Mouse (Mus musculus) CH12.LX (cell line): ENCODE measurements at regions not wholly inside any gene's neighbourhood (a gene's known extent, or its start where the extent isn't known, plus 50 kb on each side); places are given as distances from the start of the nearest gene placed in this dataset.

Experiments
- DNase-seq: peaks from one replicate; pipeline ENCODE4 v3.0.0-alpha.2; 2013; ENCODE audit errors: extremely low read depth
- H3K27ac ChIP-seq: 2 replicates; pipeline ENCODE4 v1.5.1; 2012; ENCODE audit warnings: low read depth, mild to moderate bottlenecking, control low read depth, moderate library complexity; ENCODE audit not compliant: insufficient read depth
- H3K27me3 ChIP-seq: replicated peaks from 2 replicates; pipeline ENCODE3; 2012; ENCODE audit warnings: inconsistent platforms
- H3K36me3 ChIP-seq, 2 experiments: replicated peaks in 1 of 2; 2 replicates each; pipeline versions ENCODE3 to v1.6.1; 2012; ENCODE audit warnings: inconsistent platforms in 1 of 2, low read length in 1 of 2, mild to moderate bottlenecking in 1 of 2, mixed read lengths in 1 of 2, moderate library complexity in 1 of 2; ENCODE audit not compliant: control insufficient read depth in 1 of 2, insufficient read depth in 1 of 2
- H3K4me1 ChIP-seq, 2 experiments: 2 replicates each; pipeline ENCODE4 v1.6.1; 2012; ENCODE audit warnings: inconsistent platforms in 1 of 2, moderate library complexity in 1 of 2; ENCODE audit not compliant: insufficient read depth in 2 of 2, control insufficient read depth in 1 of 2
- H3K4me2 ChIP-seq: 2 replicates; pipeline ENCODE4 v1.6.1; 2012; ENCODE audit warnings: low read depth, mild to moderate bottlenecking, control low read depth; ENCODE audit not compliant: poor library complexity, insufficient read depth, severe bottlenecking
- H3K4me3 ChIP-seq, 3 experiments: fragments of 150-350 bp in 1 of 3; sonication (generic) in 1 of 3; replicated peaks in 1 of 3; 2 replicates each; pipeline versions ENCODE3 to v1.5.1; 2011 to 2012; ENCODE audit warnings: low read depth in 2 of 3, low read length in 2 of 3, mild to moderate bottlenecking in 2 of 3, moderate library complexity in 2 of 3, control low read depth in 1 of 3, improper control_type of control experiment in 1 of 3, inconsistent platforms in 1 of 3, mixed read lengths in 1 of 3; ENCODE audit not compliant: poor library complexity in 1 of 3
- H3K79me2 ChIP-seq: replicated peaks from 2 replicates; pipeline ENCODE4 v1.6.1; 2012; ENCODE audit warnings: mild to moderate bottlenecking, moderate library complexity; ENCODE audit not compliant: control insufficient read depth, poor library complexity, insufficient read depth, severe bottlenecking; ENCODE audit errors: extremely low read depth
- H3K9ac ChIP-seq: 2 replicates; pipeline ENCODE4 v1.6.1; 2012; ENCODE audit warnings: low read depth, mild to moderate bottlenecking, control low read depth, moderate library complexity; ENCODE audit not compliant: insufficient read depth
- H3K9me3 ChIP-seq: replicated peaks from 2 replicates; pipeline ENCODE3; 2012; ENCODE audit warnings: low read length, inconsistent platforms, mixed read lengths
- BHLHE40 ChIP-seq: IDR thresholded peaks from 2 replicates; pipeline ENCODE4 v1.6.1; 2011; ENCODE audit warnings: mild to moderate bottlenecking, low read depth, low read length, improper control_type of control experiment
- CHD1 ChIP-seq: IDR thresholded peaks from 2 replicates; pipeline ENCODE4 v1.6.1; 2012; ENCODE audit warnings: low read depth, low read length, improper control_type of control experiment, inconsistent platforms
- CTCF ChIP-seq, 2 experiments: IDR thresholded peaks in 1 of 2; conservative IDR thresholded peaks in 1 of 2; 2 replicates each; pipeline ENCODE4 v1.5.1; 2011 to 2012; ENCODE audit warnings: low read depth in 2 of 2, low read length in 2 of 2, improper control_type of control experiment in 1 of 2, inconsistent platforms in 1 of 2, mild to moderate bottlenecking in 1 of 2, moderate library complexity in 1 of 2
- ELF1 ChIP-seq: IDR thresholded peaks from 2 replicates; pipeline ENCODE4 v1.6.1; 2014; ENCODE audit warnings: low read depth, mild to moderate bottlenecking, inconsistent platforms, low read length, improper control_type of control experiment
- EP300 ChIP-seq: IDR thresholded peaks from 2 replicates; pipeline ENCODE4 v1.6.1; 2011; ENCODE audit warnings: low read length, improper control_type of control experiment
- ETS1 ChIP-seq: conservative IDR thresholded peaks from 2 replicates; pipeline ENCODE4 v1.6.1; 2012; ENCODE audit warnings: low read depth, mild to moderate bottlenecking, inconsistent platforms, low read length, improper control_type of control experiment, moderate library complexity
- GABPA ChIP-seq: IDR thresholded peaks from 2 replicates; pipeline ENCODE4 v1.6.1; 2012; ENCODE audit warnings: low read depth, low read length, improper control_type of control experiment, inconsistent platforms; ENCODE audit not compliant: insufficient replicate concordance
- HCFC1 ChIP-seq: IDR thresholded peaks from 2 replicates; pipeline ENCODE4 v1.6.1; 2012; ENCODE audit warnings: low read depth, mild to moderate bottlenecking, inconsistent platforms, low read length, improper control_type of control experiment
- IRF4 ChIP-seq: IDR thresholded peaks from 2 replicates; pipeline ENCODE4 v1.6.1; 2014; ENCODE audit warnings: low read depth, mild to moderate bottlenecking, inconsistent platforms, low read length, improper control_type of control experiment
- JUN ChIP-seq: IDR thresholded peaks from 2 replicates; pipeline ENCODE4 v1.6.1; 2011; ENCODE audit warnings: low read depth, mild to moderate bottlenecking, low read length, improper control_type of control experiment, moderate library complexity; ENCODE audit not compliant: insufficient read depth
- MAFK ChIP-seq: IDR thresholded peaks from 2 replicates; pipeline ENCODE4 v1.6.1; 2011; ENCODE audit warnings: low read length, improper control_type of control experiment; ENCODE audit not compliant: insufficient replicate concordance
- MAX ChIP-seq: IDR thresholded peaks from 2 replicates; pipeline ENCODE4 v1.6.1; 2011; ENCODE audit warnings: low read length, improper control_type of control experiment
- MAZ ChIP-seq: IDR thresholded peaks from 2 replicates; pipeline ENCODE4 v1.6.1; 2012; ENCODE audit warnings: low read depth, mild to moderate bottlenecking, inconsistent platforms, low read length, improper control_type of control experiment, moderate library complexity
- MXI1 ChIP-seq: IDR thresholded peaks from 2 replicates; pipeline ENCODE4 v1.6.1; 2011; ENCODE audit warnings: mild to moderate bottlenecking, low read depth, low read length, improper control_type of control experiment
- NRF1 ChIP-seq: IDR thresholded peaks from 2 replicates; pipeline ENCODE4 v1.6.1; 2014; ENCODE audit warnings: low read depth, mild to moderate bottlenecking, inconsistent platforms, low read length, improper control_type of control experiment, moderate library complexity
- PAX5 ChIP-seq: IDR thresholded peaks from 2 replicates; pipeline ENCODE4 v1.6.1; 2012; ENCODE audit warnings: low read length, inconsistent platforms, mixed read lengths
- POLR2A ChIP-seq: IDR thresholded peaks from 2 replicates; pipeline ENCODE4 v1.6.1; 2011; ENCODE audit warnings: low read depth, mild to moderate bottlenecking, improper control_type of control experiment, low read length
- POLR2AphosphoS2 ChIP-seq: IDR thresholded peaks from 2 replicates; pipeline ENCODE4 v1.6.1; 2011; ENCODE audit warnings: low read depth, low read length, improper control_type of control experiment
- RAD21 ChIP-seq: IDR thresholded peaks from 2 replicates; pipeline ENCODE4 v1.6.1; 2011; ENCODE audit warnings: low read depth, mild to moderate bottlenecking, low read length, improper control_type of control experiment, moderate library complexity
- RCOR1 ChIP-seq: conservative IDR thresholded peaks from 2 replicates; pipeline ENCODE4 v1.6.1; 2012; ENCODE audit warnings: low read depth, mild to moderate bottlenecking, inconsistent platforms, low read length, improper control_type of control experiment
- SIN3A ChIP-seq: IDR thresholded peaks from 2 replicates; pipeline ENCODE4 v1.6.1; 2012; ENCODE audit warnings: low read length, improper control_type of control experiment, inconsistent platforms
- SMC3 ChIP-seq: IDR thresholded peaks from 2 replicates; pipeline ENCODE4 v1.6.1; 2011; ENCODE audit warnings: low read depth, low read length, improper control_type of control experiment
- TBP ChIP-seq: conservative IDR thresholded peaks from 2 replicates; pipeline ENCODE4 v1.6.1; 2011; ENCODE audit warnings: low read depth, low read length, improper control_type of control experiment
- USF2 ChIP-seq: conservative IDR thresholded peaks from 2 replicates; pipeline ENCODE4 v1.6.1; 2011; ENCODE audit warnings: low read depth, low read length, improper control_type of control experiment
- ZMIZ1 ChIP-seq: IDR thresholded peaks from 2 replicates; pipeline ENCODE4 v1.6.1; 2012; ENCODE audit warnings: low read depth, mild to moderate bottlenecking, inconsistent platforms, low read length, improper control_type of control experiment
- ZNF384 ChIP-seq: IDR thresholded peaks from 2 replicates; pipeline ENCODE4 v1.6.1; 2012; ENCODE audit warnings: low read depth, low read length, improper control_type of control experiment, inconsistent platforms
- dilution Hi-C: fragments of 300-500 bp; cut with MboI; formaldehyde crosslinking; loops from 2 replicates; pipeline ENCODE4 v1.14.3; 2020; ENCODE audit warnings: low sequenced_read_pairs; ENCODE audit not compliant: extremely low pct_unique_long_range_greater_than_20kb, extremely low pct_ligation_motif_present
- in situ Hi-C: fragments of 300-500 bp; cut with MboI; formaldehyde crosslinking; loops from 3 replicates; pipeline ENCODE4 v1.14.3; 2019; ENCODE audit warnings: low sequenced_read_pairs, low pct_ligation_motif_present, low pct_unique_long_range_greater_than_20kb, mixed read lengths

GRCm38 (mm10) chr14:46115950-46116349, 263.3 kb upstream of the Gm15217 start:
- no peak overlapping the region for H3K27ac ChIP-seq
- TF ChIP-seq BHLHE40: no peak
- no peak for TF ChIP-seq MAZ
- TF ChIP-seq TBP: no peak
- TF ChIP-seq PAX5: no peak
- no peak for TF ChIP-seq CTCF (conservative IDR thresholded peaks at IDR 0.05 in 1 of 2, IDR thresholded peaks at IDR 0.05 in 1 of 2; ENCODE audit: low read depth in 2 of 2, low read length in 2 of 2)
- no peak for TF ChIP-seq NRF1
- no peak for TF ChIP-seq SMC3
- TF ChIP-seq USF2: no peak
- TF ChIP-seq RAD21: no peak
- no peak for TF ChIP-seq EP300
- TF ChIP-seq MAFK: no peak
- TF ChIP-seq ZNF384: no peak
- TF ChIP-seq CHD1: no peak
- no peak for TF ChIP-seq JUN
- TF ChIP-seq GABPA: no peak
- TF ChIP-seq HCFC1: no peak
- no peak for TF ChIP-seq RCOR1
- dilution Hi-C loops: no loop called here
- H3K4me2 ChIP-seq: no peak overlapping the region
- in situ Hi-C loops: no loop called here
- H3K36me3 ChIP-seq: no peaks in the 10 kb centered on the region
- DNase-seq: no peak
- no peaks in the 10 kb centered on the region for H3K79me2 ChIP-seq
- no peak overlapping the region for H3K9ac ChIP-seq
- H3K9me3 ChIP-seq: no peaks in the 10 kb centered on the region
- no peaks in the 10 kb centered on the region for H3K27me3 ChIP-seq
- H3K4me3 ChIP-seq: no peak overlapping the region
- no peaks in the 10 kb centered on the region for H3K4me1 ChIP-seq

- no peak overlapping the region for H3K27ac ChIP-seq
- H3K4me1 ChIP-seq: no peaks in the 10 kb centered on the region
- no peaks in the 10 kb centered on the region for H3K36me3 ChIP-seq
- in situ Hi-C loops (no loop called here), dilution Hi-C loops (no loop called here)
- no peaks in the 10 kb centered on the region for H3K9me3 ChIP-seq
- H3K79me2 ChIP-seq: no peaks in the 10 kb centered on the region
- H3K4me2 ChIP-seq: no peak overlapping the region
- TF ChIP-seq GABPA: no peak
- no peak for TF ChIP-seq ETS1
- TF ChIP-seq ZMIZ1: no peak
- TF ChIP-seq CTCF (conservative IDR thresholded peaks at IDR 0.05 in 1 of 2, IDR thresholded peaks at IDR 0.05 in 1 of 2; ENCODE audit: low read depth in 2 of 2, low read length in 2 of 2): no peak
- no peak for TF ChIP-seq TBP
- TF ChIP-seq POLR2A: no peak
- no peak for TF ChIP-seq MXI1
- no peak for TF ChIP-seq MAX
- no peak for TF ChIP-seq RCOR1
- no peak for TF ChIP-seq IRF4
- TF ChIP-seq ZNF384: no peak
- no peak for TF ChIP-seq POLR2AphosphoS2
- TF ChIP-seq SIN3A: no peak
- TF ChIP-seq MAZ: no peak
- TF ChIP-seq RAD21: no peak
- TF ChIP-seq BHLHE40: no peak
- no peak for TF ChIP-seq ELF1
- TF ChIP-seq PAX5: no peak
- TF ChIP-seq NRF1: no peak
- H3K9ac ChIP-seq: no peak overlapping the region
- H3K4me3 ChIP-seq: no peak overlapping the region
- DNase-seq: no peak
- H3K27me3 ChIP-seq: no peaks in the 10 kb centered on the region
Measured at GRCm38 (mm10) chr14:46126541-46126940, 252.7 kb upstream of the Gm15217 start.
